Mouse (Mus musculus) cerebellum, postnatal 14 days (tissue): ENCODE results near the gene Gtf3c4.
A peak's percentile ranks its signal among the peaks of the same experiment; 100 is the strongest.

Experiments
- DNase-seq, 2 experiments: peaks; one replicate each; pipeline ENCODE4 v3.0.0; 2021; ENCODE audit warnings: mixed read lengths in 2 of 2

The Gtf3c4 gene

GRCm38 (mm10) chr2:28798390-28798789 is 41.8 kb downstream of the Gtf3c4 start:
- no peak for DNase-seq

GRCm38 (mm10) chr2:28797490-28798106 is 42.6 kb downstream of the Gtf3c4 start:
- DNase-seq, result no peak

GRCm38 (mm10) chr2:28796298-28796697 is 43.9 kb downstream of the Gtf3c4 start:
- DNase-seq, result no peak

GRCm38 (mm10) chr2:28794623-28795022 is 45.5 kb downstream of the Gtf3c4 start:
- DNase-seq, result no peak

GRCm38 (mm10) chr2:28792931-28793610 is 47.1 kb downstream of the Gtf3c4 start:
- DNase-seq, result peak; percentile 39 to 43

GRCm38 (mm10) chr2:28787067-28787619 is 53.0 kb downstream of the Gtf3c4 start:
- DNase-seq, result no peak

- DNase-seq, result no peak
These were observed 53.6 kb downstream of the Gtf3c4 start for GRCm38 (mm10) chr2:28786355-28787066.

GRCm38 (mm10) chr2:28781310-28781709 is 58.9 kb downstream of the Gtf3c4 start:
- no peak for DNase-seq

GRCm38 (mm10) chr2:28780001-28780782 is 60.0 kb downstream of the Gtf3c4 start:
- DNase-seq, result no peak

GRCm38 (mm10) chr2:28776728-28777127 is 63.4 kb downstream of the Gtf3c4 start:
- DNase-seq, result no peak

- DNase-seq, result no peak
These were observed 66.1 kb downstream of the Gtf3c4 start for GRCm38 (mm10) chr2:28774073-28774472.
